Mouse (Mus musculus): ENCODE measurements around the gene Myo5a.
A peak's percentile ranks its signal among the peaks of the same experiment; 100 is the strongest.

DNA sequence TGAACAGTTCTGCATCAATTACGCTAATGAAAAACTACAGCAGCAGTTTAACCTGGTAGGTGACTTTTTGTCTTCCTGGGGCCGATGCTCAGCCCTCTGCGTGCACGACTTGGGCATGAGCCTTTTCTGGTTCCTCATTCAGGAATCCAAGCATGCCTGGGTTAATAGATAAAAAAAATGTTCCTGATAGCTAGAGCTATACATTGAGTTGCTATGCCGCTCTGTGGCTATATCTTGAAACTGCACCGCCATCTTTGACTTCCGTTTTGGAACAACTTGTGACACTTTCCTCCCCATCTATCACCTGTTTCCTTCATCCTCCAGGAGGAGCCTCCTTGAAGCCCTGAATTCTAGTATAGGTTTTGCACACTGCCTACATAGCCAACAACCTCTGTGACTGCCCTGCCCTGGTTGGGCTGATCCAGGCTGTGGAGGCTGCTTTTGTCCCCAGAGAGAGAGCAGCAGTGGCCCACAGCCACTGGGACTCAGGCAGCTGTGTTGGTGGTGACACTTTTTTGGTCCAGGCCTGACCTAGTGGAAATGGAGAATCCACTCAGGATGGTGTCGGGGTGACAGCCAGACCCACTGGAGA, 191.5 kb downstream of the Myo5a start:
- TF ChIP-seq CTCF (IDR thresholded peaks at IDR 0.05) (peak; percentile 13; the same call in 1 of the 2 replicates), POLR2A (IDR thresholded peaks at IDR 0.05; ENCODE audit: insufficient read depth, low read depth, low read length) (no peak)

Data from heart, adult 2 months (tissue).